In genomic region chr11:37735992-37736391, GRCm38 (mm10) we compare ENCODE assay signal across 27 mouse cellular contexts.
DNase-seq lines count a peak whose midpoint lies in the region; ATAC-seq and TF ChIP-seq lines count a peak whose summit lies in the region.
"Had no signal": no experiment of that assay in that cellular context is flagged by ENCODE, and none has a peak within 500 bp of the region (broad histone marks: within the 10 kb centered on the region; RNA-seq: fewer than 3 reads in every experiment).

No protein-coding gene starts in this region.

- no peaks in the 10 kb centered on the region for H3K9me3 ChIP-seq in forebrain, embryonic 14.5 days (replicated peaks; ENCODE audit: control insufficient read depth, low read length)
- H3K9me3 ChIP-seq in forebrain, embryonic 13.5 days (replicated peaks): no peaks in the 10 kb centered on the region
- no peaks in the 10 kb centered on the region for H3K9me3 ChIP-seq in midbrain, postnatal 0 days (ENCODE audit: low read length)
- H3K9me3 ChIP-seq in midbrain, embryonic 11.5 days (ENCODE audit: control insufficient read depth, low read length): no peaks in the 10 kb centered on the region
- H3K9me3 ChIP-seq: embryonic facial prominence, embryonic 13.5 days; forebrain, embryonic 15.5 days; heart, embryonic 13.5 days; megakaryocyte, embryonic 14.5 days; neural tube, embryonic 12.5 days had no signal

- H3K36me3 ChIP-seq in forebrain, embryonic 14.5 days (ENCODE audit: control insufficient read depth, insufficient read depth, low read length): no peaks in the 10 kb centered on the region
- H3K36me3 ChIP-seq in forebrain, embryonic 13.5 days (ENCODE audit: poor library complexity, severe bottlenecking): no peaks in the 10 kb centered on the region
- no peaks in the 10 kb centered on the region for H3K36me3 ChIP-seq in midbrain, postnatal 0 days (ENCODE audit: insufficient read depth, low read length)
- no peaks in the 10 kb centered on the region for H3K36me3 ChIP-seq in midbrain, embryonic 11.5 days (ENCODE audit: control insufficient read depth, insufficient read depth, low read length)
- H3K36me3 ChIP-seq: embryonic facial prominence, embryonic 13.5 days; forebrain, embryonic 15.5 days; heart, embryonic 13.5 days; neural tube, embryonic 12.5 days had no signal

- no peaks in the 10 kb centered on the region for H3K4me1 ChIP-seq in forebrain, embryonic 14.5 days (ENCODE audit: control insufficient read depth, insufficient read depth, low read length)
- no peaks in the 10 kb centered on the region for H3K4me1 ChIP-seq in forebrain, embryonic 13.5 days
- no peaks in the 10 kb centered on the region for H3K4me1 ChIP-seq in midbrain, postnatal 0 days (ENCODE audit: insufficient read depth, low read length)
- no peaks in the 10 kb centered on the region for H3K4me1 ChIP-seq in midbrain, embryonic 11.5 days (ENCODE audit: control insufficient read depth, insufficient read depth, low read length)
- H3K4me1 ChIP-seq: heart, embryonic 13.5 days; megakaryocyte, embryonic 14.5 days; neural tube, embryonic 12.5 days had no signal

- H3K4me3 ChIP-seq in forebrain, embryonic 14.5 days (ENCODE audit: low read depth, low read length): no peak overlapping the region
- no peak overlapping the region for H3K4me3 ChIP-seq in forebrain, embryonic 13.5 days
- no peak overlapping the region for H3K4me3 ChIP-seq in midbrain, postnatal 0 days (ENCODE audit: low read depth, low read length)
- H3K4me3 ChIP-seq in midbrain, embryonic 11.5 days (ENCODE audit: low read depth, low read length): no peak overlapping the region
- H3K4me3 ChIP-seq: embryonic facial prominence, embryonic 13.5 days; erythroblast, embryonic 14.5 days; forebrain, embryonic 15.5 days; heart, embryonic 13.5 days; layer of hippocampus, adult 2 months; megakaryocyte, embryonic 14.5 days; neural tube, embryonic 12.5 days had no signal

- no peak overlapping the region for H3K27ac ChIP-seq in forebrain, embryonic 14.5 days (ENCODE audit: low read depth, low read length)
- no peak overlapping the region for H3K27ac ChIP-seq in forebrain, embryonic 13.5 days
- no peak overlapping the region for H3K27ac ChIP-seq in midbrain, postnatal 0 days (ENCODE audit: low read depth, low read length)
- no peak overlapping the region for H3K27ac ChIP-seq in midbrain, embryonic 11.5 days (ENCODE audit: low read depth, low read length)
- H3K27ac ChIP-seq: embryonic facial prominence, embryonic 13.5 days; forebrain, embryonic 15.5 days; heart, embryonic 13.5 days; layer of hippocampus, adult 2 months; neural tube, embryonic 12.5 days had no signal

- peak; percentile 30 for DNase-seq in forebrain, embryonic 14.5 days (ENCODE audit: low spot score)
- DNase-seq in layer of hippocampus, adult 8-10 months (ENCODE audit: low spot score in 2 of 2): peak; percentile 9 to 22
- no peak for DNase-seq in layer of hippocampus, postnatal 25 days (ENCODE audit: extremely low spot score in 1 of 2, low spot score in 1 of 2)
- peak; percentile 9 for DNase-seq in midbrain, postnatal 0 days (ENCODE audit: low spot score)
- DNase-seq in midbrain, embryonic 11.5 days (ENCODE audit: low spot score, missing footprints): no peak
- peak; percentile 26 for DNase-seq in lung, postnatal 36 days
- no peak for DNase-seq in frontal cortex, postnatal 14 days (ENCODE audit: low spot score in 2 of 2)
- DNase-seq: cerebellum, adult 18-20 months; embryo, embryonic 11 days; gastrocnemius, postnatal 14 days; heart, adult 11 months; kidney, adult 9 months; kidney, postnatal 14 days; midbrain, embryonic 14.5 days; thymus, adult 2 months; thymus, postnatal 4 days had no signal

- no peak overlapping the region for H3K4me2 ChIP-seq in forebrain, embryonic 14.5 days (ENCODE audit: low read length)
- no peak overlapping the region for H3K4me2 ChIP-seq in forebrain, embryonic 13.5 days
- H3K4me2 ChIP-seq in midbrain, postnatal 0 days (ENCODE audit: low read depth, low read length, poor library complexity, severe bottlenecking): no peak overlapping the region
- H3K4me2 ChIP-seq in midbrain, embryonic 11.5 days: no peak overlapping the region
- H3K4me2 ChIP-seq: embryonic facial prominence, embryonic 13.5 days; forebrain, embryonic 15.5 days; heart, embryonic 13.5 days; neural tube, embryonic 12.5 days had no signal

- TF ChIP-seq CTCF in midbrain, postnatal 0 days (IDR thresholded peaks at IDR 0.05): no peak

- no peaks in the 10 kb centered on the region for H3K27me3 ChIP-seq in forebrain, embryonic 14.5 days (replicated peaks; ENCODE audit: control insufficient read depth, insufficient read depth, low read length)
- H3K27me3 ChIP-seq in forebrain, embryonic 13.5 days: no peaks in the 10 kb centered on the region
- H3K27me3 ChIP-seq in midbrain, postnatal 0 days (ENCODE audit: insufficient read depth, low read length): no peaks in the 10 kb centered on the region
- no peaks in the 10 kb centered on the region for H3K27me3 ChIP-seq in midbrain, embryonic 11.5 days (ENCODE audit: control insufficient read depth, insufficient read depth, low read length)
- H3K27me3 ChIP-seq: embryonic facial prominence, embryonic 13.5 days; forebrain, embryonic 15.5 days; heart, embryonic 13.5 days; megakaryocyte, embryonic 14.5 days; neural tube, embryonic 12.5 days had no signal

- no peak overlapping the region for H3K9ac ChIP-seq in forebrain, embryonic 14.5 days (ENCODE audit: low read length)
- no peak overlapping the region for H3K9ac ChIP-seq in forebrain, embryonic 13.5 days
- no peak overlapping the region for H3K9ac ChIP-seq in midbrain, postnatal 0 days (replicated peaks; ENCODE audit: low read length, poor library complexity, severe bottlenecking)
- H3K9ac ChIP-seq in midbrain, embryonic 11.5 days (ENCODE audit: low read length): no peak overlapping the region
- H3K9ac ChIP-seq: embryonic facial prominence, embryonic 13.5 days; forebrain, embryonic 15.5 days; heart, embryonic 13.5 days; neural tube, embryonic 12.5 days had no signal

- no peak for ATAC-seq in forebrain, embryonic 14.5 days
- ATAC-seq in forebrain, embryonic 13.5 days: no peak
- ATAC-seq in midbrain, postnatal 0 days (ENCODE audit: low FRiP score): no peak
- no peak for ATAC-seq in midbrain, embryonic 11.5 days (ENCODE audit: low FRiP score)
- ATAC-seq: CD4-positive, CD25-positive, alpha-beta regulatory T cell, adult 4 months; forebrain, embryonic 15.5 days; hindbrain, embryonic 16.5 days; intestine, embryonic 16.5 days had no signal

Comparison
In these comparisons a context has a peak if more than half of its experiments do, and no peak if none do; other contexts are left out.
1. DNase-seq: peak in forebrain, embryonic 14.5 days (single experiment), layer of hippocampus, adult 8-10 months (2 of 2), midbrain, postnatal 0 days (single experiment) and lung, postnatal 36 days (single experiment); none in layer of hippocampus, postnatal 25 days (0 of 2), midbrain, embryonic 11.5 days (single experiment) and frontal cortex, postnatal 14 days (0 of 2).